Mouse (Mus musculus) spleen, postnatal 14 days (tissue): ENCODE data around the gene Mettl6.
A peak's percentile ranks its signal among the peaks of the same experiment; 100 is the strongest.
"Not testable (repeated sequence)": the region's sequence is repeated elsewhere in the genome, so short reads cannot be mapped to it uniquely, and the experiment has no call there.

Source experiments
- DNase-seq, 2 experiments: peaks; one replicate each; pipeline ENCODE4 v3.0.0; 2021 to 2022; ENCODE audit warnings: low spot score in 2 of 2

The Mettl6 gene

GRCm38 (mm10) chr14:31473297-31473696, 21.5 kb downstream of the Mettl6 start:
- no peak for DNase-seq

- DNase-seq: peak in 1 of 2 experiments; percentile 58
These were observed 22.3 kb downstream of the Mettl6 start for GRCm38 (mm10) chr14:31472451-31473061.

- DNase-seq: no peak
These were observed 25.1 kb downstream of the Mettl6 start for GRCm38 (mm10) chr14:31469711-31470110.

GRCm38 (mm10) chr14:31464176-31464575, 30.7 kb downstream of the Mettl6 start:
- no peak for DNase-seq

GRCm38 (mm10) chr14:31462886-31463285, 32.0 kb downstream of the Mettl6 start:
- DNase-seq: no peak

GRCm38 (mm10) chr14:31462226-31462625, 32.6 kb downstream of the Mettl6 start:
- not testable (repeated sequence) for DNase-seq

GRCm38 (mm10) chr14:31458006-31458405, 36.8 kb downstream of the Mettl6 start:
- no peak for DNase-seq

- DNase-seq: no peak
These were observed 38.6 kb downstream of the Mettl6 start for GRCm38 (mm10) chr14:31456064-31456721.

- DNase-seq: no peak
These were observed 39.8 kb downstream of the Mettl6 start for GRCm38 (mm10) chr14:31454849-31455566.

- DNase-seq: not testable (repeated sequence)
These were observed 40.9 kb downstream of the Mettl6 start for GRCm38 (mm10) chr14:31453946-31454345.

GRCm38 (mm10) chr14:31448994-31449393, 45.8 kb downstream of the Mettl6 start:
- DNase-seq: no peak

GRCm38 (mm10) chr14:31443616-31444015, 51.2 kb downstream of the Mettl6 start:
- no peak for DNase-seq

- no peak for DNase-seq
These were observed 54.1 kb downstream of the Mettl6 start for GRCm38 (mm10) chr14:31440725-31441124.

- no peak for DNase-seq
These were observed 54.6 kb downstream of the Mettl6 start for GRCm38 (mm10) chr14:31440230-31440629.

GRCm38 (mm10) chr14:31439279-31439678, 55.6 kb downstream of the Mettl6 start:
- DNase-seq: no peak

- DNase-seq: no peak
These were observed 56.9 kb downstream of the Mettl6 start for GRCm38 (mm10) chr14:31437826-31438529.

GRCm38 (mm10) chr14:31435930-31436693, 58.7 kb downstream of the Mettl6 start, which contains the start of gene Sh3bp5:
Gene Sh3bp5 (minus strand): TSS chr14:31436078.
- DNase-seq: peak; percentile 82 to 91

GRCm38 (mm10) chr14:31435018-31435915, 59.6 kb downstream of the Mettl6 start:
- DNase-seq: no peak

GRCm38 (mm10) chr14:31434426-31434825, 60.4 kb downstream of the Mettl6 start:
- no peak for DNase-seq

- no peak for DNase-seq
These were observed 60.9 kb downstream of the Mettl6 start for GRCm38 (mm10) chr14:31433851-31434360.
